Mouse (Mus musculus) frontal cortex, postnatal 36 days (tissue): Measurements from ENCODE around the gene Tmprss7.

ENCODE experiments used
- DNase-seq, 2 experiments: peaks; one replicate each; pipeline ENCODE4 v3.0.0; 2022; ENCODE audit warnings: low spot score in 2 of 2

Tmprss7 gene

GRCm38 (mm10) chr16:45685295-45685694 is 8.2 kb downstream of the Tmprss7 start:
- peak; percentile 44 to 60 for DNase-seq

GRCm38 (mm10) chr16:45684815-45685214 is 8.6 kb downstream of the Tmprss7 start:
- DNase-seq = peak in 1 of 2 experiments; percentile 72

GRCm38 (mm10) chr16:45676462-45676861 is 17.0 kb downstream of the Tmprss7 start:
- peak in 1 of 2 experiments; percentile 34 for DNase-seq

- DNase-seq = peak in 1 of 2 experiments; percentile 24
Observed at GRCm38 (mm10) chr16:45670005-45670404, 23.5 kb downstream of the Tmprss7 start.

- DNase-seq = no peak
Observed at GRCm38 (mm10) chr16:45668178-45668577, 25.3 kb downstream of the Tmprss7 start.

- no peak for DNase-seq
Observed at GRCm38 (mm10) chr16:45666136-45666535, 27.3 kb downstream of the Tmprss7 start.

- DNase-seq = no peak
Observed at GRCm38 (mm10) chr16:45662381-45662780, 31.1 kb downstream of the Tmprss7 start.

GRCm38 (mm10) chr16:45659596-45659995 is 33.9 kb downstream of the Tmprss7 start:
- DNase-seq = peak; percentile 54 to 70

GRCm38 (mm10) chr16:45658248-45658647 is 35.2 kb downstream of the Tmprss7 start:
- no peak for DNase-seq

GRCm38 (mm10) chr16:45657574-45658159 is 35.8 kb downstream of the Tmprss7 start:
- no peak for DNase-seq

- DNase-seq = no peak
Observed at GRCm38 (mm10) chr16:45654465-45654864, 39.0 kb downstream of the Tmprss7 start.

GRCm38 (mm10) chr16:45653934-45654332 is 39.5 kb downstream of the Tmprss7 start, which contains the start of gene BC016579:
Gene BC016579 (minus strand): TSS chr16:45654068.
- no peak for DNase-seq

GRCm38 (mm10) chr16:45653009-45653933 is 40.2 kb downstream of the Tmprss7 start:
- DNase-seq = no peak

- no peak for DNase-seq
Observed at GRCm38 (mm10) chr16:45651497-45651896, 42.0 kb downstream of the Tmprss7 start.

- DNase-seq = no peak
Observed at GRCm38 (mm10) chr16:45644380-45644779, 49.1 kb downstream of the Tmprss7 start.

- no peak for DNase-seq
Observed at GRCm38 (mm10) chr16:45643944-45644343, 49.5 kb downstream of the Tmprss7 start.

GRCm38 (mm10) chr16:45641301-45641700 is 52.2 kb downstream of the Tmprss7 start:
- DNase-seq = no peak

- no peak for DNase-seq
Observed at GRCm38 (mm10) chr16:45640070-45640762, 53.2 kb downstream of the Tmprss7 start.

- DNase-seq = no peak
Observed at GRCm38 (mm10) chr16:45635826-45636225, 57.6 kb downstream of the Tmprss7 start.

GRCm38 (mm10) chr16:45632420-45632819 is 61.0 kb downstream of the Tmprss7 start:
- DNase-seq = no peak

GRCm38 (mm10) chr16:45630347-45630960 is 63.0 kb downstream of the Tmprss7 start:
- peak; percentile 36 to 85 for DNase-seq
